Mouse (Mus musculus) CH12.LX (cell line): ENCODE results near the gene Atf3. TPM values are rescaled to one million over a fixed set of nuclear protein-coding genes. Genes with fewer than 3 reads are reported as not detected.

Experiments
- DNase-seq: peaks from one replicate; pipeline ENCODE4 v3.0.0-alpha.2; 2013; ENCODE audit errors: extremely low read depth
- H3K27ac ChIP-seq: 2 replicates; pipeline ENCODE4 v1.5.1; 2012; ENCODE audit warnings: low read depth, mild to moderate bottlenecking, control low read depth, moderate library complexity; ENCODE audit not compliant: insufficient read depth
- H3K27me3 ChIP-seq: replicated peaks from 2 replicates; pipeline ENCODE3; 2012; ENCODE audit warnings: inconsistent platforms
- H3K36me3 ChIP-seq, 2 experiments: replicated peaks in 1 of 2; 2 replicates each; pipeline versions ENCODE3 to v1.6.1; 2012; ENCODE audit warnings: inconsistent platforms in 1 of 2, low read length in 1 of 2, mild to moderate bottlenecking in 1 of 2, mixed read lengths in 1 of 2, moderate library complexity in 1 of 2; ENCODE audit not compliant: control insufficient read depth in 1 of 2, insufficient read depth in 1 of 2
- H3K4me1 ChIP-seq, 2 experiments: 2 replicates each; pipeline ENCODE4 v1.6.1; 2012; ENCODE audit warnings: inconsistent platforms in 1 of 2, moderate library complexity in 1 of 2; ENCODE audit not compliant: insufficient read depth in 2 of 2, control insufficient read depth in 1 of 2
- H3K4me2 ChIP-seq: 2 replicates; pipeline ENCODE4 v1.6.1; 2012; ENCODE audit warnings: low read depth, mild to moderate bottlenecking, control low read depth; ENCODE audit not compliant: poor library complexity, insufficient read depth, severe bottlenecking
- H3K4me3 ChIP-seq, 3 experiments: fragments of 150-350 bp in 1 of 3; sonication (generic) in 1 of 3; replicated peaks in 1 of 3; 2 replicates each; pipeline versions ENCODE3 to v1.5.1; 2011 to 2012; ENCODE audit warnings: low read depth in 2 of 3, low read length in 2 of 3, mild to moderate bottlenecking in 2 of 3, moderate library complexity in 2 of 3, control low read depth in 1 of 3, improper control_type of control experiment in 1 of 3, inconsistent platforms in 1 of 3, mixed read lengths in 1 of 3; ENCODE audit not compliant: poor library complexity in 1 of 3
- H3K79me2 ChIP-seq: replicated peaks from 2 replicates; pipeline ENCODE4 v1.6.1; 2012; ENCODE audit warnings: mild to moderate bottlenecking, moderate library complexity; ENCODE audit not compliant: control insufficient read depth, poor library complexity, insufficient read depth, severe bottlenecking; ENCODE audit errors: extremely low read depth
- H3K9ac ChIP-seq: 2 replicates; pipeline ENCODE4 v1.6.1; 2012; ENCODE audit warnings: low read depth, mild to moderate bottlenecking, control low read depth, moderate library complexity; ENCODE audit not compliant: insufficient read depth
- H3K9me3 ChIP-seq: replicated peaks from 2 replicates; pipeline ENCODE3; 2012; ENCODE audit warnings: low read length, inconsistent platforms, mixed read lengths
- BHLHE40 ChIP-seq: IDR thresholded peaks from 2 replicates; pipeline ENCODE4 v1.6.1; 2011; ENCODE audit warnings: mild to moderate bottlenecking, low read depth, low read length, improper control_type of control experiment
- CTCF ChIP-seq, 2 experiments: IDR thresholded peaks in 1 of 2; conservative IDR thresholded peaks in 1 of 2; 2 replicates each; pipeline ENCODE4 v1.5.1; 2011 to 2012; ENCODE audit warnings: low read depth in 2 of 2, low read length in 2 of 2, improper control_type of control experiment in 1 of 2, inconsistent platforms in 1 of 2, mild to moderate bottlenecking in 1 of 2, moderate library complexity in 1 of 2
- ELF1 ChIP-seq: IDR thresholded peaks from 2 replicates; pipeline ENCODE4 v1.6.1; 2014; ENCODE audit warnings: low read depth, mild to moderate bottlenecking, inconsistent platforms, low read length, improper control_type of control experiment
- EP300 ChIP-seq: IDR thresholded peaks from 2 replicates; pipeline ENCODE4 v1.6.1; 2011; ENCODE audit warnings: low read length, improper control_type of control experiment
- ETS1 ChIP-seq: conservative IDR thresholded peaks from 2 replicates; pipeline ENCODE4 v1.6.1; 2012; ENCODE audit warnings: low read depth, mild to moderate bottlenecking, inconsistent platforms, low read length, improper control_type of control experiment, moderate library complexity
- GABPA ChIP-seq: IDR thresholded peaks from 2 replicates; pipeline ENCODE4 v1.6.1; 2012; ENCODE audit warnings: low read depth, low read length, improper control_type of control experiment, inconsistent platforms; ENCODE audit not compliant: insufficient replicate concordance
- HCFC1 ChIP-seq: IDR thresholded peaks from 2 replicates; pipeline ENCODE4 v1.6.1; 2012; ENCODE audit warnings: low read depth, mild to moderate bottlenecking, inconsistent platforms, low read length, improper control_type of control experiment
- JUN ChIP-seq: IDR thresholded peaks from 2 replicates; pipeline ENCODE4 v1.6.1; 2011; ENCODE audit warnings: low read depth, mild to moderate bottlenecking, low read length, improper control_type of control experiment, moderate library complexity; ENCODE audit not compliant: insufficient read depth
- KAT2A ChIP-seq: IDR thresholded peaks from 2 replicates; pipeline ENCODE4 v1.6.1; 2012; ENCODE audit warnings: low read length, improper control_type of control experiment, inconsistent platforms; ENCODE audit not compliant: insufficient replicate concordance
- MAFK ChIP-seq: IDR thresholded peaks from 2 replicates; pipeline ENCODE4 v1.6.1; 2011; ENCODE audit warnings: low read length, improper control_type of control experiment; ENCODE audit not compliant: insufficient replicate concordance
- MAX ChIP-seq: IDR thresholded peaks from 2 replicates; pipeline ENCODE4 v1.6.1; 2011; ENCODE audit warnings: low read length, improper control_type of control experiment
- MAZ ChIP-seq: IDR thresholded peaks from 2 replicates; pipeline ENCODE4 v1.6.1; 2012; ENCODE audit warnings: low read depth, mild to moderate bottlenecking, inconsistent platforms, low read length, improper control_type of control experiment, moderate library complexity
- MEF2A ChIP-seq: IDR thresholded peaks from 2 replicates; pipeline ENCODE4 v1.6.1; 2014; ENCODE audit warnings: low read depth, mild to moderate bottlenecking, inconsistent platforms, low read length, improper control_type of control experiment, borderline replicate concordance
- MYC ChIP-seq: IDR thresholded peaks from 2 replicates; pipeline ENCODE4 v1.6.1; 2011; ENCODE audit warnings: low read depth, mild to moderate bottlenecking, improper control_type of control experiment, low read length
- NELFE ChIP-seq: IDR thresholded peaks from 2 replicates; pipeline ENCODE4 v1.6.1; 2011; ENCODE audit warnings: low read depth, low read length, improper control_type of control experiment
- PAX5 ChIP-seq: IDR thresholded peaks from 2 replicates; pipeline ENCODE4 v1.6.1; 2012; ENCODE audit warnings: low read length, inconsistent platforms, mixed read lengths
- POLR2A ChIP-seq: IDR thresholded peaks from 2 replicates; pipeline ENCODE4 v1.6.1; 2011; ENCODE audit warnings: low read depth, mild to moderate bottlenecking, improper control_type of control experiment, low read length
- RAD21 ChIP-seq: IDR thresholded peaks from 2 replicates; pipeline ENCODE4 v1.6.1; 2011; ENCODE audit warnings: low read depth, mild to moderate bottlenecking, low read length, improper control_type of control experiment, moderate library complexity
- RCOR1 ChIP-seq: conservative IDR thresholded peaks from 2 replicates; pipeline ENCODE4 v1.6.1; 2012; ENCODE audit warnings: low read depth, mild to moderate bottlenecking, inconsistent platforms, low read length, improper control_type of control experiment
- SIN3A ChIP-seq: IDR thresholded peaks from 2 replicates; pipeline ENCODE4 v1.6.1; 2012; ENCODE audit warnings: low read length, improper control_type of control experiment, inconsistent platforms
- TBP ChIP-seq: conservative IDR thresholded peaks from 2 replicates; pipeline ENCODE4 v1.6.1; 2011; ENCODE audit warnings: low read depth, low read length, improper control_type of control experiment
- TCF12 ChIP-seq: IDR thresholded peaks from 2 replicates; pipeline ENCODE4 v1.6.1; 2014; ENCODE audit warnings: low read depth, mild to moderate bottlenecking, inconsistent platforms, low read length, improper control_type of control experiment
- USF1 ChIP-seq: IDR thresholded peaks from 2 replicates; pipeline ENCODE4 v1.6.1; 2014; ENCODE audit warnings: low read depth, mild to moderate bottlenecking, inconsistent platforms, low read length, improper control_type of control experiment
- USF2 ChIP-seq: conservative IDR thresholded peaks from 2 replicates; pipeline ENCODE4 v1.6.1; 2011; ENCODE audit warnings: low read depth, low read length, improper control_type of control experiment
- ZKSCAN1 ChIP-seq: IDR thresholded peaks from 2 replicates; pipeline ENCODE4 v1.6.1; 2012; ENCODE audit warnings: low read depth, inconsistent platforms, low read length, improper control_type of control experiment, borderline replicate concordance
- ZMIZ1 ChIP-seq: IDR thresholded peaks from 2 replicates; pipeline ENCODE4 v1.6.1; 2012; ENCODE audit warnings: low read depth, mild to moderate bottlenecking, inconsistent platforms, low read length, improper control_type of control experiment
- ZNF384 ChIP-seq: IDR thresholded peaks from 2 replicates; pipeline ENCODE4 v1.6.1; 2012; ENCODE audit warnings: low read depth, low read length, improper control_type of control experiment, inconsistent platforms
- dilution Hi-C: fragments of 300-500 bp; cut with MboI; formaldehyde crosslinking; loops from 2 replicates; pipeline ENCODE4 v1.14.3; 2020; ENCODE audit warnings: low sequenced_read_pairs; ENCODE audit not compliant: extremely low pct_unique_long_range_greater_than_20kb, extremely low pct_ligation_motif_present
- in situ Hi-C: fragments of 300-500 bp; cut with MboI; formaldehyde crosslinking; loops from 3 replicates; pipeline ENCODE4 v1.14.3; 2019; ENCODE audit warnings: low sequenced_read_pairs, low pct_ligation_motif_present, low pct_unique_long_range_greater_than_20kb, mixed read lengths
- polyA plus RNA-seq: library from polyadenylated mRNA; unstranded; fragments of >175 nt; gene quantifications from 2 replicates; pipeline ENCODE4 v1.2.1, GENCODE M21; 2012; ENCODE audit warnings: low read depth; ENCODE audit not compliant: insufficient read length
- total RNA-seq, 2 experiments: library from RNA; depleted of rRNA; stranded (reverse); fragments of 300-350 nt in 1 of 2; fragments of >200 nt in 1 of 2; gene quantifications; 2 replicates each; pipeline ENCODE4 v1.2.3; 2012 to 2014

Gene Atf3
- total and polyA plus RNA-seq, 3 experiments, result 25.1 to 39.7 (median 32.9) TPM

- peaks cover 22 to 52% of the 10 kb centered on the region in 2 experiments for H3K4me1 ChIP-seq
- H3K4me2 ChIP-seq, result no peak overlapping the region
- DNase-seq, result no peak
- no peak for TF ChIP-seq PAX5
- no peak for TF ChIP-seq TBP
- TF ChIP-seq MAX, result no peak
- no peak for TF ChIP-seq POLR2A
- TF ChIP-seq ETS1, result no peak
- TF ChIP-seq MAFK, result no peak
- TF ChIP-seq HCFC1, result no peak
- TF ChIP-seq GABPA, result no peak
- TF ChIP-seq MYC, result no peak
- no peak for TF ChIP-seq NELFE
- no peak for TF ChIP-seq ZKSCAN1
- TF ChIP-seq KAT2A, result no peak
- no peak for TF ChIP-seq ZMIZ1
- no peaks in the 10 kb centered on the region for H3K27me3 ChIP-seq
- no peak overlapping the region for H3K4me3 ChIP-seq
- H3K9ac ChIP-seq, result no peak overlapping the region
- in situ Hi-C loops, result no loop called here
- no peaks in the 10 kb centered on the region for H3K36me3 ChIP-seq
- dilution Hi-C loops, result no loop called here
- no peaks in the 10 kb centered on the region for H3K9me3 ChIP-seq
- H3K27ac ChIP-seq, result no peak overlapping the region
- no peaks in the 10 kb centered on the region for H3K79me2 ChIP-seq
These were observed 39.5 kb upstream of the Atf3 start for GRCm38 (mm10) chr1:191257351-191257771.

DNA sequence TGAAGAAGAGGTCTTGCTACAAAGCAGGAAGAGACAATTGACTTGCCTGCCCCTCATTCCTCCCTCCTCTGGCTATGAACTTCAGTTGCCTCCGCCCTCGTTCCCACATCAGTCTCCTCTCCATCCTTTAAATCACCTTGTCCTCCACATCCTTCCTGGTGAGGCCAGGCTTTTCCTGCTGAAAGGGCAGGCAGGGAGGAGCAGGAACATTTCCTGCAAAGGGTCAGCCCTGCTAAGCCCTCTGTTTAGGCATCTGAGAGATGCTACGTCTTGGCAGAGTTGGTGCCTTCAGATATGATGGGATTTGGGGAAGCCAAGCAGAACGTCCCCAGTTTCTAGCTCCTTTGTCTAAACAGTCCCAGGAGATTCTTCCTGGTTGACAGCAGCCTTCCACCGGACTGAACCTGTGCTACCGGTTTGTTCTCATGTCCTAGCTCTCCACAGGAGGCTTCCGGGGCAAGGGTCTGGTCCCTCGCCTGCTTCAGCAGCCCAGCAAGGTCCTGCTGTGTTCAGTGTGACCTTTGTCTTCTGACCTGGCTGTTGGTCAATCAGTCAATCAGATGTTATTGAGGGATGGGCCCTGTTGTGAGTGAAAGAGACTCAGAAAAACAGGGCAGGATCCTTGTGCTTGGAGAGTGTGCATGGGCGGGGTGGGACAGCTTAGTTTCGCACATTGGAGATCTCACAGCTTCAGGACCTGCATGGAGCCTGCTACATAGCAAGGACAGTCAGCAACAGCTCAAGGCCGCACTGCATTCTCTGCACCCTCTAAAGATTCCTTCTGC is 38.9 kb upstream of the Atf3 start:
- Histone ChIP-seq H3K79me2 (no peaks in the 10 kb centered on the region), H3K4me2 (no peak overlapping the region), H3K9ac (no peak overlapping the region), H3K27ac (no peak overlapping the region), H3K36me3 (no peaks in the 10 kb centered on the region), H3K4me1 (peaks cover 22 to 53% of the 10 kb centered on the region in 2 experiments), H3K9me3 (no peaks in the 10 kb centered on the region), H3K4me3 (no peak overlapping the region), H3K27me3 (no peaks in the 10 kb centered on the region)
- TF ChIP-seq RCOR1 (no peak), BHLHE40 (no peak), ZNF384 (no peak), USF1 (no peak), TCF12 (no peak), ZKSCAN1 (no peak), ELF1 (no peak), ETS1 (no peak), POLR2A (no peak), RAD21 (no peak), EP300 (no peak), NELFE (no peak), CTCF (conservative IDR thresholded peaks at IDR 0.05 in 1 of 2, IDR thresholded peaks at IDR 0.05 in 1 of 2; ENCODE audit: low read depth in 2 of 2, low read length in 2 of 2) (no peak), MEF2A (no peak), SIN3A (no peak), MYC (no peak), JUN (no peak), USF2 (no peak), HCFC1 (no peak), MAZ (no peak)
- DNase-seq, result no peak
- in situ Hi-C loops (no loop called here), dilution Hi-C loops (no loop called here)
